In genomic region chr12:53032762-53033161, GRCm38 (mm10) we compare ENCODE assay signal across 8 mouse cellular contexts.
DNase-seq lines count a peak whose midpoint lies in the region; ATAC-seq and TF ChIP-seq lines count a peak whose summit lies in the region.

No protein-coding gene starts in this region.

- DNase-seq in gastrocnemius, adult 2 months = peak; percentile 46
- no peak for DNase-seq in gastrocnemius, postnatal 25 days
- peak; percentile 29 for DNase-seq in adrenal gland, postnatal 10 days
- DNase-seq in embryonic facial prominence, embryonic 14.5 days (ENCODE audit: low spot score) = peak; percentile 40
- peak; percentile 41 to 47 for DNase-seq in heart, postnatal 14 days
- peak; percentile 31 to 61 for DNase-seq in kidney, postnatal 36 days

- no peaks in the 10 kb centered on the region for H3K36me3 ChIP-seq in embryonic facial prominence, embryonic 14.5 days (ENCODE audit: control insufficient read depth, insufficient read depth, low read length)
- H3K36me3 ChIP-seq in neural tube, embryonic 14.5 days (ENCODE audit: control insufficient read depth, insufficient read depth, low read length) = no peaks in the 10 kb centered on the region; the same call in 1 of the 2 replicates

- no peaks in the 10 kb centered on the region for H3K9me3 ChIP-seq in embryonic facial prominence, embryonic 14.5 days (ENCODE audit: control insufficient read depth, low read length)
- no peaks in the 10 kb centered on the region for H3K9me3 ChIP-seq in neural tube, embryonic 14.5 days (ENCODE audit: control insufficient read depth, low read length)

- peak overlapping the region; percentile 31; the same call in 1 of the 2 replicates for H3K9ac ChIP-seq in embryonic facial prominence, embryonic 14.5 days (ENCODE audit: low read depth, low read length)
- no peak overlapping the region for H3K9ac ChIP-seq in neural tube, embryonic 14.5 days (replicated peaks; ENCODE audit: low read depth, low read length)

- H3K27ac ChIP-seq in gastrocnemius, adult 2 months = peak overlapping the region; percentile 72
- H3K27ac ChIP-seq in embryonic facial prominence, embryonic 14.5 days (replicated peaks; ENCODE audit: low read depth, low read length) = peak overlapping the region; percentile 85
- peak overlapping the region; percentile 68 for H3K27ac ChIP-seq in neural tube, embryonic 14.5 days (ENCODE audit: low read depth, low read length)

- intact Hi-C loops in gastrocnemius, adult 2 months (cut with DNase I) = no loop called here
- intact Hi-C loops in heart, postnatal 14 days (cut with DNase I) = no loop called here

- H3K4me2 ChIP-seq in embryonic facial prominence, embryonic 14.5 days (ENCODE audit: low read depth, low read length) = peak overlapping the region; percentile 47
- H3K4me2 ChIP-seq in neural tube, embryonic 14.5 days (ENCODE audit: low read depth, low read length) = no peak overlapping the region

- no peaks in the 10 kb centered on the region for H3K27me3 ChIP-seq in embryonic facial prominence, embryonic 14.5 days (replicated peaks; ENCODE audit: control insufficient read depth, insufficient read depth, low read length)
- no peaks in the 10 kb centered on the region for H3K27me3 ChIP-seq in neural tube, embryonic 14.5 days (ENCODE audit: control insufficient read depth, insufficient read depth, low read length)

- peak overlapping the region; percentile 66 for H3K4me3 ChIP-seq in gastrocnemius, adult 2 months
- no peak overlapping the region for H3K4me3 ChIP-seq in embryonic facial prominence, embryonic 14.5 days (ENCODE audit: low read depth, low read length)
- no peak overlapping the region for H3K4me3 ChIP-seq in neural tube, embryonic 14.5 days (ENCODE audit: low read depth, low read length)

- 18% methylated on average over 7 of the region's 7 CpGs for WGBS in embryonic facial prominence, embryonic 14.5 days
- 6% methylated on average over 7 of the region's 7 CpGs for WGBS in neural tube, embryonic 14.5 days

- no peak for TF ChIP-seq CTCF in gastrocnemius, adult 2 months (IDR thresholded peaks at IDR 0.05)

- peaks cover 16% of the 10 kb centered on the region for H3K4me1 ChIP-seq in embryonic facial prominence, embryonic 14.5 days (ENCODE audit: control insufficient read depth, insufficient read depth, low read length)
- H3K4me1 ChIP-seq in neural tube, embryonic 14.5 days (ENCODE audit: control insufficient read depth, insufficient read depth, low read length) = 0 out of 2 replicates have a peak, but pooled peaks cover 6% of the 10 kb centered on the region

- ATAC-seq in embryonic facial prominence, embryonic 14.5 days (ENCODE audit: low read depth) = 0 out of 2 replicates have a peak, but pooled peaks have one; percentile 60
- peak; percentile 87 for ATAC-seq in neural tube, embryonic 14.5 days (ENCODE audit: low read depth)
- ATAC-seq in granulocyte monocyte progenitor cell, adult 5-6 weeks (replicated peaks; ENCODE audit: poor library complexity, severe bottlenecking) = no peak
